Mouse (Mus musculus) erythroblast, embryonic 14.5 days (primary cell): Measurements from ENCODE around the gene Abhd14b. TPM values are rescaled to one million over a fixed set of nuclear protein-coding genes. Genes with fewer than 3 reads are reported as not detected.

Experiments used
- H3K27me3 ChIP-seq: 2 replicates; pipeline ENCODE4 v1.6.1; 2012; ENCODE audit warnings: inconsistent platforms; ENCODE audit not compliant: control insufficient read depth
- H3K36me3 ChIP-seq: 2 replicates; pipeline ENCODE4 v1.6.1; 2012; ENCODE audit warnings: mild to moderate bottlenecking, inconsistent platforms; ENCODE audit not compliant: control insufficient read depth
- H3K4me1 ChIP-seq: 2 replicates; pipeline ENCODE4 v1.6.1; 2012; ENCODE audit warnings: inconsistent platforms; ENCODE audit not compliant: control insufficient read depth
- H3K4me3 ChIP-seq: replicated peaks from 2 replicates; pipeline ENCODE3; 2012; ENCODE audit warnings: moderate library complexity, mild to moderate bottlenecking, inconsistent platforms
- H3K9me3 ChIP-seq: 2 replicates; pipeline ENCODE4 v1.6.1; 2012; ENCODE audit warnings: low read length, inconsistent platforms, mixed read lengths; ENCODE audit not compliant: control insufficient read depth
- GATA1 ChIP-seq: IDR thresholded peaks from 2 replicates; pipeline ENCODE4 v1.6.1; 2012; ENCODE audit warnings: low read length, inconsistent platforms, mixed read lengths
- TAL1 ChIP-seq: IDR thresholded peaks from 3 replicates; pipeline ENCODE4 v1.6.1; 2012; ENCODE audit warnings: low read length, inconsistent platforms, mixed read lengths
- polyA plus RNA-seq: library from polyadenylated mRNA; stranded (reverse); fragments of >175 nt; gene quantifications from 2 replicates; pipeline ENCODE4 v1.2.3, GENCODE M21; 2012

The Abhd14b gene
- polyA plus RNA-seq, 1 experiment, result not detected

- H3K36me3 ChIP-seq, result no peaks in the 10 kb centered on the region; the same call in 1 of the 2 replicates
- TF ChIP-seq TAL1 (no peak), GATA1 (no peak)
- H3K9me3 ChIP-seq, result no peaks in the 10 kb centered on the region; the same call in 1 of the 2 replicates
- H3K4me3 ChIP-seq, result no peak overlapping the region
- peaks cover 33% of the 10 kb centered on the region for H3K27me3 ChIP-seq
- H3K4me1 ChIP-seq, result peaks cover 5% of the 10 kb centered on the region
Measured at GRCm38 (mm10) chr9:106461641-106462429, 14.6 kb downstream of the Abhd14b start.

- TF ChIP-seq GATA1, result no peak
- TF ChIP-seq TAL1, result no peak
- Histone ChIP-seq H3K27me3 (peaks cover 33% of the 10 kb centered on the region), H3K4me3 (no peak overlapping the region), H3K9me3 (no peaks in the 10 kb centered on the region; the same call in 1 of the 2 replicates), H3K4me1 (peaks cover 5% of the 10 kb centered on the region), H3K36me3 (no peaks in the 10 kb centered on the region; the same call in 1 of the 2 replicates)
Measured at GRCm38 (mm10) chr9:106462430-106462800, 15.2 kb downstream of the Abhd14b start.

- Histone ChIP-seq H3K4me1 (peaks cover 5% of the 10 kb centered on the region), H3K4me3 (no peak overlapping the region), H3K27me3 (peaks cover 33% of the 10 kb centered on the region), H3K9me3 (no peaks in the 10 kb centered on the region; the same call in 1 of the 2 replicates), H3K36me3 (no peaks in the 10 kb centered on the region; the same call in 1 of the 2 replicates)
- no peak for TF ChIP-seq TAL1
- no peak for TF ChIP-seq GATA1
Measured at GRCm38 (mm10) chr9:106463122-106464063, 16.1 kb downstream of the Abhd14b start.

- Histone ChIP-seq H3K27me3 (peaks cover 33% of the 10 kb centered on the region), H3K36me3 (no peaks in the 10 kb centered on the region; the same call in 1 of the 2 replicates), H3K4me1 (peaks cover 5% of the 10 kb centered on the region), H3K9me3 (no peaks in the 10 kb centered on the region; the same call in 1 of the 2 replicates), H3K4me3 (peak overlapping the region; percentile 27)
- no peak for TF ChIP-seq TAL1
- TF ChIP-seq GATA1, result no peak
Measured at GRCm38 (mm10) chr9:106464751-106465541, 17.7 kb downstream of the Abhd14b start.

- H3K4me3 ChIP-seq, result peak within 1 kb of the TSS; percentile 27
- H3K27me3 ChIP-seq, result peaks cover 33% of the 10 kb centered on the region
Measured at GRCm38 (mm10) chr9:106465571-106466200, 18.4 kb downstream of the Abhd14b start, which contains the start of gene Gpr62. Gene Gpr62 (minus strand): TSS chr9:106465938.

GRCm38 (mm10) chr9:106466721-106467120 lies 19.5 kb downstream of the Abhd14b start:
- Histone ChIP-seq H3K4me1 (peaks cover 5% of the 10 kb centered on the region), H3K4me3 (no peak overlapping the region), H3K36me3 (no peaks in the 10 kb centered on the region; the same call in 1 of the 2 replicates), H3K9me3 (no peaks in the 10 kb centered on the region; the same call in 1 of the 2 replicates), H3K27me3 (peaks cover 33% of the 10 kb centered on the region)
- no peak for TF ChIP-seq TAL1
- TF ChIP-seq GATA1, result no peak

More at GRCm38 (mm10) chr9:106465571-106466200, 18.4 kb downstream of the Abhd14b start, which contains the start of gene Gpr62:
- TF ChIP-seq GATA1 (no peak), TAL1 (no peak)
- H3K36me3 ChIP-seq, result no peaks in the 10 kb centered on the region; the same call in 1 of the 2 replicates
- no peaks in the 10 kb centered on the region; the same call in 1 of the 2 replicates for H3K9me3 ChIP-seq
- H3K4me1 ChIP-seq, result peaks cover 5% of the 10 kb centered on the region

- Histone ChIP-seq H3K27me3 (peaks cover 33% of the 10 kb centered on the region), H3K36me3 (no peaks in the 10 kb centered on the region; the same call in 1 of the 2 replicates), H3K4me1 (peaks cover 5% of the 10 kb centered on the region), H3K4me3 (no peak overlapping the region), H3K9me3 (no peaks in the 10 kb centered on the region; the same call in 1 of the 2 replicates)
- TF ChIP-seq TAL1 (no peak), GATA1 (no peak)
Measured at GRCm38 (mm10) chr9:106467746-106468145, 20.5 kb downstream of the Abhd14b start.

GRCm38 (mm10) chr9:106469317-106469716 lies 22.1 kb downstream of the Abhd14b start:
- H3K27me3 ChIP-seq, result peaks cover 21% of the 10 kb centered on the region
- H3K9me3 ChIP-seq, result no peaks in the 10 kb centered on the region; the same call in 1 of the 2 replicates
- TF ChIP-seq TAL1 (no peak), GATA1 (no peak)
- H3K4me3 ChIP-seq, result no peak overlapping the region
- H3K36me3 ChIP-seq, result no peaks in the 10 kb centered on the region
- H3K4me1 ChIP-seq, result peaks cover 10% of the 10 kb centered on the region
